Mouse (Mus musculus) embryo, embryonic 9.5 days (tissue): ENCODE results near the gene Sec16a.

Experiments
- DNase-seq: peaks from one replicate; pipeline ENCODE4 v3.0.0-alpha.2; 2017; ENCODE audit errors: extremely low spot score

Gene Sec16a

GRCm38 (mm10) chr2:26441261-26441660, 3.8 kb downstream of the Sec16a start:
- DNase-seq, result no peak

- no peak for DNase-seq
Observed at GRCm38 (mm10) chr2:26439671-26440070, 5.3 kb downstream of the Sec16a start.

- no peak for DNase-seq
Observed at GRCm38 (mm10) chr2:26438373-26438772, 6.6 kb downstream of the Sec16a start.

- no peak for DNase-seq
Observed at GRCm38 (mm10) chr2:26437221-26437620, 7.8 kb downstream of the Sec16a start.

GRCm38 (mm10) chr2:26434791-26435572, 10.0 kb downstream of the Sec16a start:
- DNase-seq, result no peak

- no peak for DNase-seq
Observed at GRCm38 (mm10) chr2:26429851-26430250, 15.2 kb downstream of the Sec16a start.

GRCm38 (mm10) chr2:26424541-26424940, 20.5 kb downstream of the Sec16a start:
- no peak for DNase-seq

GRCm38 (mm10) chr2:26423086-26423485, 21.9 kb downstream of the Sec16a start:
- DNase-seq, result no peak

- no peak for DNase-seq
Observed at GRCm38 (mm10) chr2:26421969-26422368, 23.0 kb downstream of the Sec16a start.

GRCm38 (mm10) chr2:26418120-26418519, 26.9 kb downstream of the Sec16a start:
- DNase-seq, result no peak

- no peak for DNase-seq
Observed at GRCm38 (mm10) chr2:26417066-26417465, 27.9 kb downstream of the Sec16a start.

- no peak for DNase-seq
Observed at GRCm38 (mm10) chr2:26410931-26411411, 34.0 kb downstream of the Sec16a start.

GRCm38 (mm10) chr2:26410091-26410490, 34.9 kb downstream of the Sec16a start:
- no peak for DNase-seq

- no peak for DNase-seq
Observed at GRCm38 (mm10) chr2:26409362-26409761, 35.7 kb downstream of the Sec16a start.

- DNase-seq, result peak; percentile 99
Observed at GRCm38 (mm10) chr2:26408515-26409356, 36.3 kb downstream of the Sec16a start, which contains the start of gene Inpp5e. Inpp5e (minus strand) TSS chr2:26409203.

GRCm38 (mm10) chr2:26403306-26403705, 41.7 kb downstream of the Sec16a start:
- no peak for DNase-seq

GRCm38 (mm10) chr2:26402265-26402664, 42.8 kb downstream of the Sec16a start:
- no peak for DNase-seq

GRCm38 (mm10) chr2:26401023-26401422, 44.0 kb downstream of the Sec16a start:
- DNase-seq, result no peak

GRCm38 (mm10) chr2:26400296-26400695, 44.7 kb downstream of the Sec16a start:
- no peak for DNase-seq

GRCm38 (mm10) chr2:26399647-26400046, 45.4 kb downstream of the Sec16a start:
- DNase-seq, result no peak

GRCm38 (mm10) chr2:26398978-26399377, 46.0 kb downstream of the Sec16a start:
- no peak for DNase-seq

GRCm38 (mm10) chr2:26391617-26392016, 53.4 kb downstream of the Sec16a start:
- DNase-seq, result no peak

- DNase-seq, result no peak
Observed at GRCm38 (mm10) chr2:26390954-26391353, 54.1 kb downstream of the Sec16a start.
